Mouse (Mus musculus): Measurements from ENCODE around the gene Cttnbp2nl.
A peak's percentile ranks its signal among the peaks of the same experiment; 100 is the strongest.

DNA sequence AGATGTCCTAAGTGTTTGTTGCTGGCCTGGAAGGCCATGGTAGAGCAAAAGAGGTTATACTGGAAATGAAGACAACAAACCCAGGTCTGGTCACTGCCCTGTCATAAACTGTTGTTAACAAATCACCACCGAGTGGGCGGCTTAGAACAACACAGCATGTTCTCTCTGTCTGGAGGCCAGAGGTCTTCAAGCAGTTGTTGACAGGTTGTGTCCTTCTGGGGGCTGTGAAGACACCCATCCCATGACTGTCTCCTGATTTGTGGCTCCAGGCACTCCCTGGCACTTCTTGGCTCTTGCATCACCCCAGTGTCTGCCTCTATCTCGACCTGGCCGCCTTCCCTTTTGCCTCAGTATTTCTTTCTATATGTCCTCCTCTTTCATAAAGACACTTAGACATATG is 2.7 kb upstream of the Cttnbp2nl start:
- TF ChIP-seq EP300 (IDR thresholded peaks at IDR 0.05) (peak; percentile 84), CTCF (IDR thresholded peaks at IDR 0.05) (no peak)

Measured in lung, postnatal 0 days (tissue).